Mouse (Mus musculus): ENCODE results near the gene Nxf1.

DNA sequence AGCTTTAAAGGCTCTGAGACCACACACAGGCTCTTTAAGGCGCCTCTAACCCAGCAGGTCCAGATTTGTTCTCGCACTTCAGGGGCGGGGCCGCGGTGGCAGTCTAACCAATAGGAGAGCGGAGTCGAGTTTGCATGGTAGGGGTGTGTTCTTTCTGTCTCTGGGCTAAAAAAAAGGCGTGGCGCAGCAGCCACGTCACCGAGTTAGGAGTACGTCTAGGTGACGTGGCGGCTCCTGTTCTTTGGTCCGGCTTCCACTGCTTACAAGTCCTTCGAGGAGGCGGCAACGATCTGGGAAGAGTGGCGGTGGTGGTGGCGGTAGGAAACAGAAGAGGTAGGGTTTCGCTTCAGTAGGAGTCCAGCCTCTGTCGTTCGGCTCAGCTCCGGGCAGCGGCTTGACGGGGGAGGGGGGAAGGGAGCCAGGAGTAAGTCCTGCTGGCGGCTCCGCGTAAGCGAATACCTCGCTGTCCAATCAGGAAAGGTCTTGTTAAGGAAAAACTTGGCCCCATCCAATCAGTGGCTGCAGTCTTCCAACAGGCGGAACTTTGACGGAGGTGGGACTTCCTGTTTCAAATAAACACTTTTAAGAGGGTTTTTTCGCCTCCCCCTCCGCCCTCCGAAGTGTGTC lies 15.5 kb upstream of the Nxf1 start, which contains the start of gene Stx5a:
- TF ChIP-seq CTCF (IDR thresholded peaks at IDR 0.05; ENCODE audit: low read depth): peak; percentile 51
- no peak for TF ChIP-seq EP300 (IDR thresholded peaks at IDR 0.05; ENCODE audit: low read depth)
